Mouse (Mus musculus) midbrain, embryonic 10.5 days (tissue): Measurements from ENCODE around the gene Xaf1. TPM values are rescaled to one million over a fixed set of nuclear protein-coding genes. Genes with fewer than 3 reads are reported as not detected.
"Not testable (repeated sequence)": the region's sequence is repeated elsewhere in the genome, so short reads cannot be mapped to it uniquely, and the experiment has no call there.

ENCODE experiments used
- DNase-seq: peaks from one replicate; pipeline ENCODE4 v3.0.0-alpha.2; 2017; ENCODE audit warnings: low spot score
- H3K27ac ChIP-seq: fragments of 300-500 bp; sonication (generic); replicated peaks from 2 replicates; pipeline ENCODE4 v1.5.1; 2016; ENCODE audit warnings: mild to moderate bottlenecking
- H3K27me3 ChIP-seq: fragments of 300-500 bp; sonication (generic); 2 replicates; pipeline ENCODE4 v1.6.1; 2016; ENCODE audit warnings: low read depth, mild to moderate bottlenecking; ENCODE audit not compliant: poor library complexity, severe bottlenecking
- H3K36me3 ChIP-seq: fragments of 300-500 bp; sonication (generic); 2 replicates; pipeline ENCODE4 v1.6.1; 2016; ENCODE audit warnings: mild to moderate bottlenecking, moderate library complexity
- H3K4me1 ChIP-seq: fragments of 300-500 bp; sonication (generic); 2 replicates; pipeline ENCODE4 v1.6.1; 2016
- H3K4me3 ChIP-seq: fragments of 300-500 bp; sonication (generic); 2 replicates; pipeline ENCODE4 v1.5.1; 2016; ENCODE audit warnings: mild to moderate bottlenecking, moderate library complexity
- H3K9me3 ChIP-seq: fragments of 300-500 bp; sonication (generic); replicated peaks from 2 replicates; pipeline ENCODE4 v1.6.1; 2016; ENCODE audit warnings: mild to moderate bottlenecking
- WGBS: fragments of 180-500 bp; shearing (Covaris S2); methylation state at CpG from one replicate; pipeline ENCODE4 v1.1.7; 2016; 5-methylcytosine and 5-hydroxymethylcytosine counted together
- polyA plus RNA-seq: library from polyadenylated mRNA; unstranded; fragments of >200 nt; fragmentation: Nextera tagmentation; extraction: Ambion mirVana; gene quantifications from 2 replicates; pipeline ENCODE4 v1.2.1, GENCODE M21; 2016

Xaf1 gene
- polyA plus RNA-seq, 1 experiment from 2014 or later: 2.5 TPM

DNA sequence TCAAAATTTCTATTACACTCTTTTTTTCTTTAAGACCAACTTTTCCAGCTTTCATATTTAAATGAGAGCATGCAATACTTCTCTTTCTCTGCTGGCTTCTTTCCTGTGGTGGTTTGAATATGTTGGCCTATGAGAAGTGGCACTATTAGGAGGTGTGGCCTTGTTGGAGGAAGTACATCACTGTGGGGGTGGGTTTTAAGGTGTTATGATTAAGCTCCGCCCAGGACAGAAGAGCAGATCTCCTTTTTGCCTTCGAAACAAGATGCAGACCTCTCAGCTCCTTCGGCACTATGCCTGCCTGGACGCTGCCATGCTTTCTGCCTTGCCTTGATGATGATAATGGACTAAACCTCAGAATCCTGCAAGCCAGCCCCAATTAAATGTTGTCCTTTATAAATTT is 24.3 kb downstream of the Xaf1 start:
- no peak overlapping the region for H3K27ac ChIP-seq
- H3K27me3 ChIP-seq: no peaks in the 10 kb centered on the region
- H3K9me3 ChIP-seq: no peaks in the 10 kb centered on the region
- DNase-seq: no peak
- H3K4me1 ChIP-seq: no peaks in the 10 kb centered on the region
- WGBS: 90% methylated on average over 4 of the region's 4 CpGs
- H3K36me3 ChIP-seq: no peaks in the 10 kb centered on the region
- no peak overlapping the region for H3K4me3 ChIP-seq

DNA sequence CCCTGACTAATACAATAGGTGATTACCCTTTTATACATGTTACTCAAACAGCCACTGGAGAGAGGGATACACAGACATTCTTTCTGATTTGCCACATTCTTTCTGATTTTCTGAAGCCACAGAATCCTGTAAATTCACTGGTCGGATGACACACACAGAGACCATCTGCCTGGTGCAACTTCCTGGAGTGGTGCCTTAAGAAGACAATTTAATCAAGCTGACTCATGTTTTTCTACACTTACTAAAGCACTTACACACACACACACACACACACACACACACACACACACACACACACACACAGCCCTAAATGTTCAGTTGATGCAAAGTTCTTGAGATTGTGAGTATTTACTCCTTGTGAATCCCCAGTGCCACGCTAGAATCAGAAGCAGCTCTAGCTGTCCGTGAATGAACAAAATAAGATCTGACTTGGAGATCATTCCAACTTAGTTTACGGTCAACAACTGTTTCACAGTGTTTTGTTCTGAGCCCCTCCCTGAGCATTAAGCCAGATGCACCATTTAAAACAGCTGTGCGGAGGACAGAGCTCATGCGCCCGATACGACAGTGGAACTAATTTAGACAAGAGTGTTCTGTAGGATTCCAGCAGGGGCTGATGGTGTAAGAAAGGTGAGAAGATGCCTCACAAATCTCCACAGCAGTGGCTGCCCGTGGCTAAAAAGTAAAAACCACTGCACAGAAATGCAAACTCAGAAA is 31.7 kb downstream of the Xaf1 start:
- no peak for DNase-seq
- 78% methylated on average over 9 of the region's 9 CpGs for WGBS
- no peak overlapping the region for H3K27ac ChIP-seq
- H3K27me3 ChIP-seq: no peaks in the 10 kb centered on the region
- no peaks in the 10 kb centered on the region for H3K9me3 ChIP-seq
- H3K4me3 ChIP-seq: no peak overlapping the region
- peaks cover 16% of the 10 kb centered on the region for H3K4me1 ChIP-seq
- H3K36me3 ChIP-seq: no peaks in the 10 kb centered on the region

DNA sequence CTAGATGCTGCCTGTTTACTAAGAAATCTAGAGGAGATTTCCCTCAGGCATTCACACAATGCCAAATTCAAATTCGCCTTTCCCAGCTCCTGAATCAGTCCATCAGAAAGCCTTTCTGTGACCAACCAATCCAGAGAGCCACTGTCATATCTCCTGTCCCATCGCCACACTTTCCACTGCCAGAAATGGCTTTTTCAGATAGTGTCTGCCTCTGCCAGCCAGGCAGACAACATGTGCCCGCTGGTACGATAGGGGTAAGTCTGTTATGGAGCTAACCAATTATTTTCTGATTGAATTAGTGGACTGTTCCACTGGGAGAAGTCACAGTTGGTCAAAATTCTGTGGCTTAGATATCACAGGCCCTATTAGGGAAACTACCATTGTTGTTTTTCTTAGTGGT is 33.2 kb downstream of the Xaf1 start:
- Histone ChIP-seq H3K27ac (no peak overlapping the region), H3K36me3 (no peaks in the 10 kb centered on the region), H3K4me1 (peaks cover 31% of the 10 kb centered on the region), H3K27me3 (no peaks in the 10 kb centered on the region), H3K4me3 (no peak overlapping the region), H3K9me3 (no peaks in the 10 kb centered on the region)
- 79% methylated on average over 4 of the region's 4 CpGs for WGBS
- no peak for DNase-seq

DNA sequence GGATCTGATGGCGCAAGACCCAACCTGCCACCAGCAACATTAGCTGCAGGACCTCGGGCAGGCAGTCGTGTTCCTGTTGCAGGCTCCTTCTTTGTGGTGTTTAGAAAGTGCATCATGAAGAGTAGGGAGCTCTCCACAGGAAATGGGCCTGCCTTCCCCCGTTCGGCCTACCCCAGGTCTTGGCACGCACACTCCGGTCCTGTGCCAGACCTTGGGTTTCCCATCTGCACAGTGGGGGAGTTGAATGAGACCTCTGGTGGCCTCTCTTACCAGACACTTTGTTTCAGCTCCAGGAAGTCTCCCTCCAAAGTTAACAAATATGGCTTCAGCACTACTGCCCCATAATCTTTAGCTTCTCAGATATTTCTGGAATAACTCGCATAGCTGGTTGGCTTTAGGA is 35.3 kb downstream of the Xaf1 start:
- DNase-seq: no peak
- Histone ChIP-seq H3K27ac (peak overlapping the region; percentile 77; the same call in 1 of the 2 replicates), H3K36me3 (no peaks in the 10 kb centered on the region), H3K4me3 (no peak overlapping the region), H3K9me3 (no peaks in the 10 kb centered on the region), H3K4me1 (peaks cover 38% of the 10 kb centered on the region), H3K27me3 (no peaks in the 10 kb centered on the region)
- 91% methylated on average over 8 of the region's 8 CpGs for WGBS

DNA sequence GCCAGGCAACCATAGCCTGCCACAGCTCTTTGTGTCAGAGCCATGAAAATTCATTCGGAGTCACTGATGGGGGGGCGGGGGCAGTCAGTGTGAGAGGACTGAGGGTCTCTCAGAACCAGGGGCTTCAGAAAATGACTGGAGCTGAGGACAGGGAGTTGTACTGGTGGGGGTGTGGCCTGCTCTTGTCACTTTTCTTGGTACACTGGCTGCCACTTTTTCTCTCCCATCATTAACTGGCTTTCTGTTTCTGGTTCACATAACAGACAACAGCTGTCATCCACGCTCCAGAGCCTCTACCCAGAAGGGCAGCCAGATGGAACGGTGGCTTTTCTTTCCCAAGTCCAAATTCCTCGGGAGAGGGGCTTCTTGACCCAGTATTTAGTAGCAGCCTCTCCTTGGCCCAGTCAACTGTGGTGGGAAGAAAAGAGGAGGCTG is 37.0 kb downstream of the Xaf1 start:
- H3K9me3 ChIP-seq: no peaks in the 10 kb centered on the region
- peaks cover 35% of the 10 kb centered on the region for H3K4me1 ChIP-seq
- 29% methylated on average over 5 of the region's 5 CpGs for WGBS
- peak; percentile 60 for DNase-seq
- no peak overlapping the region for H3K4me3 ChIP-seq
- H3K36me3 ChIP-seq: no peaks in the 10 kb centered on the region
- no peaks in the 10 kb centered on the region for H3K27me3 ChIP-seq
- peak overlapping the region; percentile 77 for H3K27ac ChIP-seq

DNA sequence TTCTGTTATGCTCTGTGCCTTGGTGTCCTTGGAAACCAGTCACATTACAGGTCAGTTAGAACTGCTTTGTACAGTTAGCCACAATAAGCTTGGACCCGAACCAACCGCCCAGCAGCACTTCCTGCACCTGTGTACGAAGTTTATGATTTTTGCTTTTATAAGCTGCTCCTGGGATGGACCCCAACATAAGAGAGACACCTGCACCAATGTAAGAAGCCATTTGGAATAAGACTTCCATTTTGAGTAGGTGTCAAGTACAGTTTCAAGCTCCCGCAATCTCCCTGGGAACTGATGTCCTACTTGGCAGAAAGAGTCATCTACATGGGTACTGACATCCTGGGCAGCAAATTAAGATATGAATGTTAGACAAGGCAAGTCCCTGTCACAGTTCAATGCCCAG is 38.3 kb downstream of the Xaf1 start:
- Histone ChIP-seq H3K4me3 (no peak overlapping the region), H3K27ac (peak overlapping the region; percentile 77), H3K9me3 (no peaks in the 10 kb centered on the region), H3K36me3 (no peaks in the 10 kb centered on the region), H3K4me1 (peaks cover 34% of the 10 kb centered on the region), H3K27me3 (no peaks in the 10 kb centered on the region)
- no peak for DNase-seq
- WGBS: 82% methylated on average over 4 of the region's 4 CpGs

DNA sequence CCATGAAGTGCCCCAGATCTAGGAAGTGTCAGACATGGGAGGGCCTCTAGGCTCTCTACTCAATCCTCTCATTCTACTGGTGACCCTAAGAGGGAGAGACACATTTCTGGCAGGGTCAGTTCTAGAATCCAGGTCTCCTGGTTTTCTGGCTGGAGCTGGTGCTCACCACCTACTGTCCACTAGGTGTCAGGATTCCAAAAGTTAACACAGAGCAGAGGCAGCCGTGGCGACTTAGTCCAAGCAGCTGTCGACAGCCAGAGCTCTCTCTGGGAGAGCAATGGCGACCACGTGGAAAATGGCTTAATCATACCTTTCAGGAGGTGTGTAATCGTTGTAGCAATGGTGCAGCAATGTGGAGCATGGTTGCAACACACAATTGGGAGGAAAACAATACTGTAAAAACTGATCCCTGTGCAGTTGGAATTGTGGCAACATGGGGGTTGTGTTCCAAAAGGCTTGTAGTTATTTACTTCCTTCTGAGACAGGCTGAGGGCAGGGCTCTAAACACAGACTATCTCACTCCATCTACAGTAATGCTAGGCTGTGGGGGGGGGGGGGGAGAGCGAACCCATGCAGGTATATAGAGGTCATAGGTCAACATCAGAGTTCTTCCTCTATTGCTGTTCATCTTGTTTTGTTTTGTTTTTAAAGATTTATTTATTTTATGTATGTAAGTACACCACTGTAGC is 41.3 kb downstream of the Xaf1 start:
- Histone ChIP-seq H3K4me1 (peaks cover 26% of the 10 kb centered on the region), H3K9me3 (no peaks in the 10 kb centered on the region), H3K4me3 (no peak overlapping the region), H3K27me3 (no peaks in the 10 kb centered on the region), H3K27ac (0 out of 2 replicates have a peak overlapping the region, but pooled peaks have one; percentile 19), H3K36me3 (no peaks in the 10 kb centered on the region)
- 13% methylated on average over 7 of the region's 7 CpGs for WGBS
- peak; percentile 74 for DNase-seq

DNA sequence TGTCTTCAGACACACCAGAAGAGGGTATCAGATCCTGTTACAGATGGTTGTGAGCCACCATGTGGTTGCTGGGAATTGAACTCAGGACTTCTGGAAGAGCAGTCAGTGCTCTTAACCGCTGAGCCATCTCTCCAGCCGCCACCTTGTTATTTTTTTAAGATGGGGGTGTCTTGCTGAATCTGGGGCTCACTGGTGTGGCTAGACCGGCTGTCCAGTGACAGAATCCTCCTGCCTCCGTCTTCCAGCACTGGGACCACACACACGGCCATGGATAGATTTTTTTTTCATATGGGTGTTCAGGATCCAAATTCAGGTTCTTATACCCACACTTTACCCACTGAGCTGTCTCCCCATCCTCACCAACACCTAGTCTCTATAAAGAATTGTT is 41.8 kb downstream of the Xaf1 start:
- peaks cover 21% of the 10 kb centered on the region for H3K4me1 ChIP-seq
- not testable (repeated sequence) for DNase-seq, H3K4me3 ChIP-seq, H3K36me3 ChIP-seq, H3K27me3 ChIP-seq, H3K9me3 ChIP-seq, H3K27ac ChIP-seq
- 88% methylated on average over 5 of the region's 5 CpGs for WGBS

DNA sequence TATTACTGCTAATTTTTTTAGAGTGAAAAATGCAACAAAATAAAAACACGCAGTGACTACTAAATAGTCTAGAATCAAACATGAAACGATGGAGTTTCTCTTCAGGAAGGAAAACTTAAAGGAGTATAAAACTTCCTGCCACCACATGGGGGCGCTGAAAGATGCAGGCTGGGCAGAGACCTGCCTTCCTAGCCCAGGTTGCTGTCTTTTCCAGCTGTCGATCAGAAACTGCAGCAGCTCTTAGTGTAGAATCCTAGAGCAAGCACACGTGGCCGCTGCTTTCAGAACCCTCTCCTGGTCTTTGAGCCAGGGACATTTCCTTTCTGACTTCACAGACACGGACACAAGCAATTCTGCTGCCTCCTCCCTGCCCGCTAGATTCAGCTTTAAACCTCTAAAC is 42.5 kb downstream of the Xaf1 start:
- no peaks in the 10 kb centered on the region for H3K36me3 ChIP-seq
- H3K27me3 ChIP-seq: no peaks in the 10 kb centered on the region
- H3K9me3 ChIP-seq: no peaks in the 10 kb centered on the region
- H3K4me1 ChIP-seq: peaks cover 14% of the 10 kb centered on the region
- no peak overlapping the region for H3K27ac ChIP-seq
- 30% methylated on average over 8 of the region's 8 CpGs for WGBS
- DNase-seq: peak; percentile 50
- H3K4me3 ChIP-seq: no peak overlapping the region

DNA sequence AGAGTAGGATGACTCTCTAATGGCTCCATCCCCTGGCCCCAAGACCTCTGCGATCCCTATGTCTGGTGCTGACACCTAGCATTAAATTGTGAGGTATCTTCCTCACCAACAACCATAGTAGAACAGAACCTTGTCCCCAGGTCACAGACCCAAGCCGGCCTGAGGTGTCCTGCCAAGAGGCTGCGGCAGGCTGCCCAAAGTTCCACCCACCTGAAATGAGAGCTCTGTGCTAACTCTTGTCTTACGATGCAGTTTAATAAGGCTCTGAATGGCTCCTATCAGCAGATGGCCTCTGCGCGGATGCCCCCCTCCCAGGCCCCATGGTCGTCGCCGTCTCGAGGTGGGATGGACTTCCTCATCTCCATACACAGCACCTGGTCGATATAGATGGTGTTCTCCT is 43.1 kb downstream of the Xaf1 start:
- Histone ChIP-seq H3K36me3 (no peaks in the 10 kb centered on the region), H3K27me3 (no peaks in the 10 kb centered on the region), H3K4me3 (no peak overlapping the region), H3K4me1 (peaks cover 8% of the 10 kb centered on the region; the same call in 1 of the 2 replicates), H3K9me3 (no peaks in the 10 kb centered on the region), H3K27ac (no peak overlapping the region)
- no peak for DNase-seq
- WGBS: 93% methylated on average over 11 of the region's 11 CpGs

DNA sequence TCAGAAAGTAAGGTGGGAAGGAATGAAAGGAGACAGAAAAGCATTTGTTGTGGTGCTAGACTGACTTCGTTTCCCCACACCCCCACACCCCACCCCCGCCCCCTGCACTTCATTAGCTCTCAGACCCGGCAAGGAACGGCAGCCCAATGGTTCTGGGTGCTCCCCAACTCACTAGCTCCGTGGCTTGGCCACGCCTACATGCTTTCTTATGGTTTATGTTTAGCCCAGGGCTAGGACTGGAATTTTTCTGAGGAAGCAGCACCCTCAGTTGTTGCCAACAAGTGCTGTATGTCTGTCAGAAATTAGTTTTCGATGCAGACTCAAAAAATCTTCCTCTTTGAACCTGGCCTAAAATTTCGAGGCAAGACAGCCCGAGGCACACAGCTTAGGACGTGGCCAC is 47.1 kb downstream of the Xaf1 start:
- WGBS: 70% methylated on average over 10 of the region's 10 CpGs
- no peaks in the 10 kb centered on the region for H3K4me1 ChIP-seq
- no peak for DNase-seq
- H3K27me3 ChIP-seq: no peaks in the 10 kb centered on the region
- H3K27ac ChIP-seq: no peak overlapping the region
- H3K36me3 ChIP-seq: no peaks in the 10 kb centered on the region
- H3K9me3 ChIP-seq: no peaks in the 10 kb centered on the region
- H3K4me3 ChIP-seq: no peak overlapping the region

DNA sequence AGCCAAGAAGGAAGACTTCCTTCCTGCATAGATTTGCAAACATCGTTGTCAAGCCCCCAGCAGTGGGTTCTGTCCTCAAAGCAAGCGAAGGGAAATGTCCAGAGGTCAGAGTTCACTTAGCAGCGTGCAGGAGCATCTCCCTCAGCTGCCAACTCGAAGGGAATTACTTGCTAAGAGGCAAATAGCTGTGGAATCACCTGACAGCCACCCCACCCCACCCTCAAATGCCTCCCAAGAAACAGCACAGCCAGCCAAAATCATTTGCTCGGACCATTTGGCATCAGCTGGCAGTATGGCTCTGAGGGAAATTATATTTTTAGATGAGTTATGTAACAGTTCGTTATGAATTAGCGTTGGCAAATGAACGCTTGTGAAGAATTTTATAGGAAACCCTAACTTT is 47.6 kb downstream of the Xaf1 start:
- Histone ChIP-seq H3K36me3 (no peaks in the 10 kb centered on the region), H3K9me3 (no peaks in the 10 kb centered on the region), H3K4me3 (no peak overlapping the region), H3K4me1 (no peaks in the 10 kb centered on the region), H3K27me3 (no peaks in the 10 kb centered on the region), H3K27ac (no peak overlapping the region)
- 66% methylated on average over 8 of the region's 8 CpGs for WGBS
- DNase-seq: no peak

DNA sequence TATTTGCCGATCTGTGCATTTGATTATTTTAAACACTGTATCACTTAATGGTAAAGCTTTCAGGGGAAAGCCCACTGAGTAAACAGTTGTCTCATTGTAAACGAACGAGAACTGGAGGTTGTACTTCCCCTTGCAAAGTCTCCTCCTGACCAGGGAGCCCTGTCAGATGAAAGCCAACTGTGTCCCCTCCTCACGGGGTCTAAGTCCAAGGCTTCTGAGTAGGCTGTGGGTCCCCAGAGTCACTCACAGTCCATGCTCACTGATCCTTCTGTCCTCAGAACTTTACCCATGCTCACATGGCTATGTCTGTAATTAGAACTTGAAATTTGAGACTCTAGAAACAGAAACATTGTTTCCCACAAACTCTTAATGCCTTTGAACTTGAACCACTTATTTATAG is 48.2 kb downstream of the Xaf1 start:
- no peak for DNase-seq
- Histone ChIP-seq H3K27ac (no peak overlapping the region), H3K4me3 (no peak overlapping the region), H3K36me3 (no peaks in the 10 kb centered on the region), H3K4me1 (no peaks in the 10 kb centered on the region), H3K27me3 (no peaks in the 10 kb centered on the region), H3K9me3 (no peaks in the 10 kb centered on the region)
- WGBS: 77% methylated on average over 4 of the region's 4 CpGs
